Mouse (Mus musculus): ENCODE results near the gene Cacna1c. TPM values are rescaled to one million over a fixed set of nuclear protein-coding genes. Genes with fewer than 3 reads are reported as not detected.

Cacna1c gene
- polyA plus RNA-seq, 1 experiment from 2014 or later: 7.3 TPM

- no peak overlapping the region for H3K9ac ChIP-seq
- no peaks in the 10 kb centered on the region for H3K9me3 ChIP-seq (replicated peaks)
- WGBS: 93% methylated on average over 8 of the region's 8 CpGs
- no peak for ATAC-seq (ENCODE audit: low FRiP score)
- H3K27ac ChIP-seq: no peak overlapping the region
- no peaks in the 10 kb centered on the region for H3K36me3 ChIP-seq
- no peaks in the 10 kb centered on the region for H3K27me3 ChIP-seq
- no peak overlapping the region for H3K4me3 ChIP-seq
- H3K4me1 ChIP-seq: no peaks in the 10 kb centered on the region
- H3K4me2 ChIP-seq (replicated peaks): no peak overlapping the region
These were observed 67.7 kb downstream of the Cacna1c start for GRCm38 (mm10) chr6:119128521-119128920.

GRCm38 (mm10) chr6:119128076-119128475 is 68.1 kb downstream of the Cacna1c start:
- no peaks in the 10 kb centered on the region for H3K4me1 ChIP-seq
- no peak overlapping the region for H3K27ac ChIP-seq
- H3K36me3 ChIP-seq: no peaks in the 10 kb centered on the region
- no peak overlapping the region for H3K4me2 ChIP-seq (replicated peaks)
- no peaks in the 10 kb centered on the region for H3K9me3 ChIP-seq (replicated peaks)
- ATAC-seq (ENCODE audit: low FRiP score): no peak
- no peak overlapping the region for H3K9ac ChIP-seq
- H3K4me3 ChIP-seq: no peak overlapping the region
- whole genome bisulfite sequencing: 73% methylated on average over 1 of the region's 1 CpGs
- no peaks in the 10 kb centered on the region for H3K27me3 ChIP-seq

DNA sequence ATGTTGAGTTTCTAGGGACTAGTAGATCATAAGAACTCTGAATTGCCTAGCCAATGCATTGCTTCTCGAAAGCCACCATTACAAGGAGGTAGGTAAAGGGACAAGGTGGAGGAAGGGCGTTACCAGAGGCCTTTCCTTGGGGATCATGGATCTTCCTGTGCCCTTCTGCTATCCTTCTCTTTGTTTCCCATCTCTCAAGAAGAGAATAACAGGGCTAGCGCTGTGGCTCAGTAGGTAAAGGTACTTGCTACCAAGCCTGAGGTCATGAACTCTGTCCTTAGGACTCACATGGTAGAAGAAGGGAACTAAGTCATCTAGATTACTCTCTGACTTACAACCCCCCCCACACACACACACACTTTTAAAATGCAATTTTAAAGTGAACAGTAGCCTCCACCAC is 69.2 kb downstream of the Cacna1c start:
- H3K4me1 ChIP-seq: no peaks in the 10 kb centered on the region
- H3K4me3 ChIP-seq: no peak overlapping the region
- WGBS: 85% methylated on average over 3 of the region's 3 CpGs
- no peak overlapping the region for H3K27ac ChIP-seq
- no peaks in the 10 kb centered on the region for H3K9me3 ChIP-seq (replicated peaks)
- H3K9ac ChIP-seq: no peak overlapping the region
- H3K27me3 ChIP-seq: no peaks in the 10 kb centered on the region
- no peak for ATAC-seq (ENCODE audit: low FRiP score)
- H3K4me2 ChIP-seq (replicated peaks): no peak overlapping the region
- no peaks in the 10 kb centered on the region for H3K36me3 ChIP-seq

GRCm38 (mm10) chr6:119118371-119118770 is 77.8 kb downstream of the Cacna1c start:
- WGBS: 67% methylated on average over 4 of the region's 4 CpGs

GRCm38 (mm10) chr6:119116290-119116689 is 79.9 kb downstream of the Cacna1c start:
- 92% methylated on average over 3 of the region's 3 CpGs for WGBS
- ATAC-seq (ENCODE audit: low FRiP score): no peak
- Histone ChIP-seq H3K27me3 (no peaks in the 10 kb centered on the region), H3K36me3 (no peaks in the 10 kb centered on the region), H3K4me1 (no peaks in the 10 kb centered on the region), H3K4me3 (no peak overlapping the region), H3K27ac (no peak overlapping the region), H3K9me3 (replicated peaks) (no peaks in the 10 kb centered on the region), H3K9ac (no peak overlapping the region), H3K4me2 (replicated peaks) (no peak overlapping the region)

More at GRCm38 (mm10) chr6:119118371-119118770, 77.8 kb downstream of the Cacna1c start:
- H3K9ac ChIP-seq: no peak overlapping the region
- H3K27ac ChIP-seq: no peak overlapping the region
- no peak overlapping the region for H3K4me2 ChIP-seq (replicated peaks)
- no peaks in the 10 kb centered on the region for H3K36me3 ChIP-seq
- no peaks in the 10 kb centered on the region for H3K27me3 ChIP-seq
- no peak overlapping the region for H3K4me3 ChIP-seq
- no peaks in the 10 kb centered on the region for H3K9me3 ChIP-seq (replicated peaks)
- ATAC-seq (ENCODE audit: low FRiP score): no peak
- no peaks in the 10 kb centered on the region for H3K4me1 ChIP-seq

DNA sequence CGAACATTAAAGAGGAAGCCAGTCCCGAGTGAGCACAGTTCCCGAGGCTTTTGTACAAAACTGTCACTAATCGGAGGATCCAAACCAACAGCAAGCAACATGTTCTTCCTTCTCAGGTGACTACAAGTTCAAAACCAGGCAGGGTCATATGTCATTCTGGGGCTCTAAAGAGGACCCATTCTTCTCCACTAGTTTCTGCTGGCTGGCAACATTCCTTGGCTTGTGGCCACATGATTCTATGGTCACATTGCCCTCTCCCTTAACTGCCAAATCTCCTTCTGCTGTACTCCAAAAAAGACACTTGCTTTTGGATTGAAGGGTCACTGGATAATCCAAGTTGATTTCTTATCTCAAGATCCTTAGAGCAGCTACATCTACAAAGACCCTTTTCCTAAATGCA is 82.9 kb downstream of the Cacna1c start:
- Histone ChIP-seq H3K27me3 (peaks cover 6% of the 10 kb centered on the region; the same call in 1 of the 2 replicates), H3K36me3 (no peaks in the 10 kb centered on the region), H3K4me2 (replicated peaks) (no peak overlapping the region), H3K4me1 (peaks cover 7% of the 10 kb centered on the region), H3K9ac (no peak overlapping the region), H3K9me3 (replicated peaks) (no peaks in the 10 kb centered on the region), H3K27ac (no peak overlapping the region), H3K4me3 (no peak overlapping the region)
- 89% methylated on average over 4 of the region's 4 CpGs for WGBS
- ATAC-seq (ENCODE audit: low FRiP score): no peak

DNA sequence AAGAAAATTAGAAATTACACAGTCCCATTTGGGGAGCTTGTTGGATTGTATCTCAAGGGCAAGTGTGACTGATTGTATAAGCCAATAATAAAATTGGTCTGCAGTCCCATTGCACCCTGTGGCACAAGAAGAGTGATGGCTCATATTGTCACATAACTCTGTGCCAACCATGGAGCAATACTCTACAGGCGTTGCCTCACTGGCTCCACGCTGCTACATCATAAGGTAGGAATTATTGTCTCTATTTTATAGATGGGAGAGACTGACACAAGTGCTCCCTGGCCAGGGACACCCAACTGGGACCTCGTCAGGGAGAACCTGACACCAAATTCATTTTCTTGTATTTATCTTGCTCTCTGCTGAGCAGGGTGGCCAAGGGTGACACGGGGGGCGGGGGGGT is 85.8 kb downstream of the Cacna1c start:
- Histone ChIP-seq H3K9me3 (replicated peaks) (no peaks in the 10 kb centered on the region), H3K4me2 (replicated peaks) (no peak overlapping the region), H3K27ac (no peak overlapping the region), H3K9ac (no peak overlapping the region), H3K4me3 (no peak overlapping the region), H3K36me3 (no peaks in the 10 kb centered on the region), H3K27me3 (peaks cover 28% of the 10 kb centered on the region), H3K4me1 (peaks cover 26% of the 10 kb centered on the region)
- WGBS: 80% methylated on average over 5 of the region's 5 CpGs
- ATAC-seq (ENCODE audit: low FRiP score): no peak

GRCm38 (mm10) chr6:119108466-119109394 is 87.5 kb downstream of the Cacna1c start:
- peak; percentile 85 for ATAC-seq (ENCODE audit: low FRiP score)
- Histone ChIP-seq H3K4me3 (peak overlapping the region; percentile 58), H3K4me2 (replicated peaks) (peak overlapping the region; percentile 81), H3K27me3 (peaks cover 31% of the 10 kb centered on the region), H3K9ac (peak overlapping the region; percentile 87), H3K36me3 (no peaks in the 10 kb centered on the region), H3K9me3 (replicated peaks) (no peaks in the 10 kb centered on the region), H3K4me1 (peaks cover 28% of the 10 kb centered on the region), H3K27ac (peak overlapping the region; percentile 89)
- WGBS: under 1% methylated on average over 42 of the region's 93 CpGs

DNA sequence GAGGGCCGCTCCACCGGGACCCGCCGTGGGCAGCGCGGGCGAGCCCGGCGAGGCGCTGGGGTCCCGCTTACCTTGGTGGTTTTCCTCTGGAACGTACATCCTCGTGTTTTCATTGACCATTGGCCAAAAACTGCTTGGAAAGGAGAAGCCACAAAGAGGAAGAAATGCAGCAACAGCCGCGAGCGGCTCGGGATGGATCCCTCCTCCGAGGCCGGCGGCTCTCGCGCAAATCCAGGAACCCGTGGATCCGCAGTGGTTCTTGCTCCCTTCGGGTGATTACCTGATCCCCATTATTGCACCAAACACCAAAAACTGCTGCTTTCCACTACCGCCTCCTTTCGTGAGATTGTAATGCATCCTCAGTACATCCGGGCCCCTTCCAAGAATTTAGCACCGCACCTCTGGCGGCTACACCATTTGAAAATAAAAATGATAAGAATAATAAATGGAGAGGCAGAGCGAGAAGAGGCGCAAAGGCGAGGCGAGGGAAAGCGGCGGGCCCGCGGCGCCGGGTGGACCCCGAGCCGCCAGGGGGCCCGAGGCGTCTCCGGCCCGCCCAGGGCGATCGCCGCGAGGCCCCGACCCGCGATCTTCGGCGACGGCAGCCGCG is 88.3 kb downstream of the Cacna1c start:
- Histone ChIP-seq H3K4me2 (replicated peaks) (peak overlapping the region; percentile 81), H3K4me3 (peak overlapping the region; percentile 58), H3K9me3 (replicated peaks) (no peaks in the 10 kb centered on the region), H3K27me3 (peaks cover 31% of the 10 kb centered on the region), H3K36me3 (no peaks in the 10 kb centered on the region), H3K27ac (peak overlapping the region; percentile 89), H3K9ac (peak overlapping the region; percentile 87), H3K4me1 (peaks cover 28% of the 10 kb centered on the region)
- peak; percentile 13 for ATAC-seq (ENCODE audit: low FRiP score)
- WGBS: under 1% methylated on average over 58 of the region's 58 CpGs

DNA sequence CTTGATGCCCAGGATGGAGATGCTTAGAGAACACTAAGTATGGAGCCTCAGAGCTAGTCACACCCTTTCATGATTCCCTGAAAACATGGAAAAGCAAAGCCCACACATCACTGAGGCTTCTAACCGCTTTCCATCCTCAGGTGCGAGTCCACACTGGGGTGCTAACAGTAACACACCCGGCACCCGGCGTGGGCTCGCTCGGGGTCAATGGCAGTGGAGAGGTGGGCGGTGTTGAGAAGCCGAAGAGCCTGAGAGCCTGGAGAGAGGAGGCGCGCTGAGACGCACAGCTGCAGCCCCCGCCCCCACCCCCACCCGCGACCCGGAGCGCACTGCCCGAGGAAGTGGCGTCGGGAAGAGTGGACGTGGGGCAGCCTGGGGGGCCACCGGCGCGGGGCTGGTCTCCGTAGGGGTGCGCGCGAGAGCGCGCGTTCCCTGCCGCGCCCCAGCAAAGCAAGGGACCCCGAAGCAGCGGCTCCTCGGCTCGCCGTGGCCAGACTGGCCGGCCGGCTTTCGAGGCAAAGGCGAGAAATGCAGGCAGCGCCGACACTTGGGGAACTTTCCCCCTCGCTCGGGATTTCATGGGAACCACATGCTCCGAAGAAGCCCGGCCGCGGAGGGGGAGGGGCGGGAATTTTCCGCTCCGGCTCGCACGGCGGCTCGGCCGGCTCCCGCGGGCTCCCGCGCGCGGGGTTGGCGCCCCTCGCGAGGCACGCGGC is 88.9 kb downstream of the Cacna1c start:
- peak overlapping the region; percentile 89 for H3K27ac ChIP-seq
- peak; percentile 21; the same call in 1 of the 2 replicates for ATAC-seq (ENCODE audit: low FRiP score)
- 0% methylated on average over 69 of the region's 69 CpGs for WGBS
- peak overlapping the region; percentile 58 for H3K4me3 ChIP-seq
- peaks cover 28% of the 10 kb centered on the region for H3K4me1 ChIP-seq
- no peaks in the 10 kb centered on the region for H3K36me3 ChIP-seq
- H3K4me2 ChIP-seq (replicated peaks): peak overlapping the region; percentile 81
- peaks cover 31% of the 10 kb centered on the region for H3K27me3 ChIP-seq
- peak overlapping the region; percentile 87 for H3K9ac ChIP-seq
- no peaks in the 10 kb centered on the region for H3K9me3 ChIP-seq (replicated peaks)

GRCm38 (mm10) chr6:119106726-119107125 is 89.5 kb downstream of the Cacna1c start:
- Histone ChIP-seq H3K36me3 (no peaks in the 10 kb centered on the region), H3K27me3 (peaks cover 31% of the 10 kb centered on the region), H3K9ac (0 out of 2 replicates have a peak overlapping the region, but pooled peaks have one; percentile 25), H3K4me1 (peaks cover 28% of the 10 kb centered on the region), H3K4me2 (replicated peaks) (peak overlapping the region; percentile 81), H3K4me3 (peak overlapping the region; percentile 58), H3K9me3 (replicated peaks) (no peaks in the 10 kb centered on the region), H3K27ac (no peak overlapping the region)
- WGBS: 20% methylated on average over 7 of the region's 7 CpGs
- ATAC-seq (ENCODE audit: low FRiP score): no peak
